Mouse (Mus musculus): Measurements from ENCODE around the gene Rffl.

GRCm38 (mm10) chr11:82861558-82861957 lies 9.5 kb downstream of the Rffl start:
- TF ChIP-seq CTCF (IDR thresholded peaks at IDR 0.05; ENCODE audit: borderline replicate concordance, insufficient read depth, low read depth, low read length), result no peak
- no peak for TF ChIP-seq POLR2A (IDR thresholded peaks at IDR 0.05; ENCODE audit: borderline replicate concordance, insufficient read depth, low read length)

Measured in cerebellum, adult 2 months (tissue).